Mouse (Mus musculus) liver, adult (tissue): Measurements from ENCODE around the gene Arhgap15.

Experiments
- GATA4 ChIP-seq: IDR thresholded peaks from 2 replicates; pipeline ENCODE4 v1.6.1; 2014; ENCODE audit warnings: mild to moderate bottlenecking, low read length; ENCODE audit not compliant: insufficient replicate concordance

The Arhgap15 gene

GRCm38 (mm10) chr2:44444938-44445337 is 696.3 kb downstream of the Arhgap15 start:
- no peak for TF ChIP-seq GATA4
